8 mouse cellular contexts compared by ENCODE assay signal in the genomic region with DNA sequence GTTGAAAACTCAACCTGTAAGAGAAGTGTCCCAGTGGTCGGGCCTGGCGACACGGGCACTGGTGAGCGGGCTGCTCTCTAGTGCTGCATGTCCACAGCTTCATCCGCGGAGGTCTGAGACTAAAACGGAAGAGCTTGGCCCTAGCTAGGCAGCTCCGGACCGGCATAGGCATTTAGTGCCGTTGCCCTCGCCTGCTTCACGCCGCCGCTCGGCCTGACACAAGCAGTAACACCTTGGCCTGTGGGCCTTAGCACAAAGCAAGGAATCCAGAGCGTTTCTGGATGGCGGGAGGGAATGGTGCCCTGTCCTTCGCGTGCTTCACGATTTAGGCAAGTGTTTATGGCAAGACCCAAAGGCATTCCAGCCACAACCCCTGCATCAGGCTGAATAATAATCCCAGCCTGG. TPM values are rescaled to one million over a fixed set of nuclear protein-coding genes. Genes with fewer than 3 reads are reported as not detected.
DNase-seq lines count a peak whose midpoint lies in the region; ATAC-seq and TF ChIP-seq lines count a peak whose summit lies in the region.

No protein-coding gene starts in this region.

- ATAC-seq in kidney, postnatal 0 days (replicated peaks; ENCODE audit: low FRiP score, low read depth) = no peak; the same call in 1 of the 2 replicates
- peak; percentile 66 for ATAC-seq in hindbrain, embryonic 16.5 days
- ATAC-seq in neural tube, embryonic 12.5 days (ENCODE audit: low FRiP score, low read depth) = peak; percentile 46

- no peak for DNase-seq in kidney, postnatal 0 days (ENCODE audit: low spot score)
- no peak for DNase-seq in kidney, postnatal 36 days
- DNase-seq in forebrain, embryonic 10.5 days (ENCODE audit: extremely low spot score, low spot score) = peak; percentile 64
- DNase-seq in layer of hippocampus, adult 9-10 months (ENCODE audit: low spot score) = no peak
- no peak for DNase-seq in c-Kit-positive CD71-positive TER-119-positive erythroid progenitor cells, embryonic 14.5 days (ENCODE audit: low spot score)
- DNase-seq in ovary, postnatal 14 days (ENCODE audit: low spot score) = no peak

- H3K27ac ChIP-seq in kidney, postnatal 0 days = no peak overlapping the region
- H3K27ac ChIP-seq in forebrain, embryonic 10.5 days = no peak overlapping the region
- H3K27ac ChIP-seq in hindbrain, embryonic 16.5 days (ENCODE audit: low read depth, low read length) = no peak overlapping the region
- H3K27ac ChIP-seq in neural tube, embryonic 12.5 days = no peak overlapping the region

- no peak overlapping the region for H3K9ac ChIP-seq in kidney, postnatal 0 days (ENCODE audit: low read depth, low read length)
- H3K9ac ChIP-seq in hindbrain, embryonic 16.5 days (ENCODE audit: low read depth, low read length) = no peak overlapping the region
- no peak overlapping the region for H3K9ac ChIP-seq in neural tube, embryonic 12.5 days

- H3K27me3 ChIP-seq in kidney, postnatal 0 days (ENCODE audit: insufficient read depth, low read length) = peaks cover 59% of the 10 kb centered on the region
- peaks cover 85% of the 10 kb centered on the region for H3K27me3 ChIP-seq in forebrain, embryonic 10.5 days (ENCODE audit: poor library complexity, severe bottlenecking)
- H3K27me3 ChIP-seq in hindbrain, embryonic 16.5 days (replicated peaks; ENCODE audit: control insufficient read depth, insufficient read depth, low read length) = peaks cover 60% of the 10 kb centered on the region
- peaks cover 66% of the 10 kb centered on the region for H3K27me3 ChIP-seq in neural tube, embryonic 12.5 days (replicated peaks)

- no peaks in the 10 kb centered on the region for H3K4me1 ChIP-seq in kidney, postnatal 0 days (replicated peaks; ENCODE audit: insufficient read depth, low read length)
- peaks cover 21% of the 10 kb centered on the region for H3K4me1 ChIP-seq in forebrain, embryonic 10.5 days
- peaks cover 6% of the 10 kb centered on the region for H3K4me1 ChIP-seq in hindbrain, embryonic 16.5 days (ENCODE audit: control insufficient read depth, insufficient read depth, low read depth, low read length)
- peaks cover 14% of the 10 kb centered on the region for H3K4me1 ChIP-seq in neural tube, embryonic 12.5 days

- 3% methylated on average over 20 of the region's 20 CpGs for WGBS in kidney, postnatal 0 days
- under 1% methylated on average over 20 of the region's 20 CpGs for WGBS in forebrain, embryonic 10.5 days
- 2% methylated on average over 20 of the region's 20 CpGs for WGBS in hindbrain, embryonic 16.5 days
- under 1% methylated on average over 20 of the region's 20 CpGs for WGBS in neural tube, embryonic 12.5 days

- H3K4me2 ChIP-seq in kidney, postnatal 0 days (ENCODE audit: low read length) = peak overlapping the region; percentile 34
- peak overlapping the region; percentile 45 for H3K4me2 ChIP-seq in hindbrain, embryonic 16.5 days (ENCODE audit: low read length)
- H3K4me2 ChIP-seq in neural tube, embryonic 12.5 days (replicated peaks) = peak overlapping the region; percentile 51

- H3K4me3 ChIP-seq in kidney, postnatal 0 days (replicated peaks; ENCODE audit: low read depth, low read length) = no peak overlapping the region; the same call in 1 of the 2 replicates
- H3K4me3 ChIP-seq in forebrain, embryonic 10.5 days = peak overlapping the region; percentile 46
- H3K4me3 ChIP-seq in hindbrain, embryonic 16.5 days (ENCODE audit: low read length) = peak overlapping the region; percentile 29
- H3K4me3 ChIP-seq in neural tube, embryonic 12.5 days = no peak overlapping the region

- H3K36me3 ChIP-seq in kidney, postnatal 0 days (ENCODE audit: insufficient read depth, low read length) = no peaks in the 10 kb centered on the region
- no peaks in the 10 kb centered on the region for H3K36me3 ChIP-seq in forebrain, embryonic 10.5 days (replicated peaks)
- H3K36me3 ChIP-seq in hindbrain, embryonic 16.5 days (ENCODE audit: control insufficient read depth, insufficient read depth, low read length) = no peaks in the 10 kb centered on the region
- no peaks in the 10 kb centered on the region for H3K36me3 ChIP-seq in neural tube, embryonic 12.5 days

- H3K9me3 ChIP-seq in kidney, postnatal 0 days (replicated peaks; ENCODE audit: low read length) = no peaks in the 10 kb centered on the region
- no peaks in the 10 kb centered on the region for H3K9me3 ChIP-seq in forebrain, embryonic 10.5 days
- H3K9me3 ChIP-seq in hindbrain, embryonic 16.5 days (ENCODE audit: control insufficient read depth, low read length) = no peaks in the 10 kb centered on the region
- no peaks in the 10 kb centered on the region for H3K9me3 ChIP-seq in neural tube, embryonic 12.5 days

- TF ChIP-seq CTCF in kidney, postnatal 0 days (IDR thresholded peaks at IDR 0.05; ENCODE audit: low read depth) = no peak

RNA-seq across cellular contexts. Expression of a gene that starts 9.2 kb away (rescaled TPM):
- polyA plus RNA-seq in kidney, postnatal 0 days (2015; fragmentation: Nextera tagmentation; extraction: Ambion mirVana) = 0.84 and 0.89 TPM in 2 replicates
- polyA plus RNA-seq in forebrain, embryonic 10.5 days (2016; fragmentation: Nextera tagmentation; extraction: Ambion mirVana) = 3.0 and 3.1 TPM in 2 replicates
- polyA plus RNA-seq in hindbrain, embryonic 16.5 days (2015; fragmentation: Nextera tagmentation; extraction: Ambion mirVana) = 1.5 and 2.5 TPM in 2 replicates
- polyA plus RNA-seq in neural tube, embryonic 12.5 days (2016; fragmentation: Nextera tagmentation; extraction: Ambion mirVana) = 1.9 and 2.4 TPM in 2 replicates

Comparison
In these comparisons a context has a peak if more than half of its experiments do, and no peak if none do; other contexts are left out.
1. H3K4me3 ChIP-seq: peak in forebrain, embryonic 10.5 days (single experiment) and hindbrain, embryonic 16.5 days (single experiment); none in kidney, postnatal 0 days (single experiment) and neural tube, embryonic 12.5 days (single experiment).
2. Peak in every context shown above with its lines, with median percentiles within 50 percentile points of each other: H3K4me2 ChIP-seq.